Mouse (Mus musculus) ES-E14 (cell line): ENCODE results near the gene Prorsd1. TPM values are rescaled to one million over a fixed set of nuclear protein-coding genes. Genes with fewer than 3 reads are reported as not detected.
"Not testable (repeated sequence)": the region's sequence is repeated elsewhere in the genome, so short reads cannot be mapped to it uniquely, and the experiment has no call there.

Source experiments
- DNase-seq: peaks from one replicate; pipeline ENCODE4 v3.0.0-alpha.2; 2013; ENCODE audit warnings: low read depth, low spot score
- H3K27ac ChIP-seq: 2 replicates; pipeline ENCODE4 v1.5.1; 2012; ENCODE audit warnings: low read depth, mild to moderate bottlenecking, low read length, moderate library complexity, mixed read lengths; ENCODE audit not compliant: poor library complexity, insufficient read depth, severe bottlenecking
- H3K36me3 ChIP-seq: 2 replicates; pipeline ENCODE4 v1.6.1; 2012; ENCODE audit warnings: mild to moderate bottlenecking, low read length, moderate library complexity, mixed read lengths; ENCODE audit not compliant: control insufficient read depth, poor library complexity, insufficient read depth, severe bottlenecking
- H3K4me1 ChIP-seq, 2 experiments: fragments of 150-350 bp in 1 of 2; sonication (generic) in 1 of 2; 2 replicates each; pipeline ENCODE4 v1.6.1; 2012; ENCODE audit warnings: low read length in 2 of 2, mild to moderate bottlenecking in 1 of 2, mixed read lengths in 1 of 2; ENCODE audit not compliant: control insufficient read depth in 2 of 2, insufficient read depth in 2 of 2, poor library complexity in 1 of 2
- H3K4me3 ChIP-seq, 2 experiments: fragments of 150-350 bp in 1 of 2; sonication (generic) in 1 of 2; 2 replicates each; pipeline ENCODE4 v1.5.1; 2012; ENCODE audit warnings: low read length in 2 of 2, low read depth in 1 of 2, mild to moderate bottlenecking in 1 of 2, mixed read lengths in 1 of 2; ENCODE audit not compliant: insufficient read depth in 1 of 2, poor library complexity in 1 of 2, severe bottlenecking in 1 of 2
- H3K9ac ChIP-seq: 2 replicates; pipeline ENCODE4 v1.6.1; 2012; ENCODE audit warnings: low read depth, mild to moderate bottlenecking, low read length, mixed read lengths; ENCODE audit not compliant: poor library complexity, insufficient read depth, severe bottlenecking
- H3K9me3 ChIP-seq: fragments of 150-350 bp; sonication (generic); 2 replicates; pipeline ENCODE4 v1.6.1; 2012; ENCODE audit warnings: low read depth, mild to moderate bottlenecking, low read length; ENCODE audit not compliant: control insufficient read depth, insufficient read depth
- CHD2 ChIP-seq: IDR thresholded peaks from 2 replicates; pipeline ENCODE4 v1.6.1; 2014; ENCODE audit warnings: mild to moderate bottlenecking, low read depth, low read length, inconsistent platforms
- HCFC1 ChIP-seq: IDR thresholded peaks from 2 replicates; pipeline ENCODE4 v1.6.1; 2012; ENCODE audit warnings: low read length, inconsistent platforms, borderline replicate concordance; ENCODE audit not compliant: insufficient read depth
- MAFK ChIP-seq: IDR thresholded peaks from 2 replicates; pipeline ENCODE4 v1.6.1; 2014; ENCODE audit warnings: mild to moderate bottlenecking, low read depth, low read length, inconsistent platforms; ENCODE audit not compliant: insufficient read depth
- ZC3H11A ChIP-seq: IDR thresholded peaks from 2 replicates; pipeline ENCODE4 v1.6.1; 2012; ENCODE audit warnings: low read depth, mild to moderate bottlenecking, inconsistent platforms, low read length, borderline replicate concordance
- ZNF384 ChIP-seq: IDR thresholded peaks from 2 replicates; pipeline ENCODE4 v1.6.1; 2012; ENCODE audit warnings: low read depth, low read length, inconsistent platforms
- in situ Hi-C, 2 experiments: fragments of 600-800 bp; cut with MboI; formaldehyde crosslinking; loops; one replicate each; pipeline ENCODE4 v1.15.1; 2025; ENCODE audit warnings: low sequenced_read_pairs in 2 of 2, inconsistent platforms in 1 of 2; ENCODE audit not compliant: unreplicated experiment in 2 of 2
- total RNA-seq: library from RNA; depleted of rRNA; stranded (reverse); fragments of 300-350 nt; gene quantifications from 2 replicates; pipeline ENCODE4 v1.2.3, GENCODE M21; 2012

Prorsd1 gene
- total RNA-seq, 1 experiment = 12.4 TPM

GRCm38 (mm10) chr11:29548504-29549424 is 33.9 kb upstream of the Prorsd1 start:
- Histone ChIP-seq H3K36me3 (peaks cover 14% of the 10 kb centered on the region), H3K27ac (peak overlapping the region; percentile 79), H3K9me3 (no peaks in the 10 kb centered on the region), H3K9ac (peak overlapping the region; percentile 94), H3K4me3 (peak overlapping the region; percentile 90 to 97), H3K4me1 (no peaks in the 10 kb centered on the region)
- no peak for DNase-seq
- TF ChIP-seq CHD2 (no peak), ZNF384 (no peak), MAFK (no peak), HCFC1 (no peak), ZC3H11A (no peak)
- in situ Hi-C loops = no loop called here

- Histone ChIP-seq H3K36me3 (peaks cover 15% of the 10 kb centered on the region), H3K9ac (peak within 1 kb of the TSS; percentile 99), H3K27ac (peak within 1 kb of the TSS; percentile 85), H3K4me1 (no peaks in the 10 kb centered on the region), H3K9me3 (no peaks in the 10 kb centered on the region), H3K4me3 (peak within 1 kb of the TSS; percentile 90 to 97)
- peak; percentile 85 for DNase-seq
- TF ChIP-seq HCFC1 (peak; percentile 93), CHD2 (no peak)
- in situ Hi-C loops = no loop called here
Measured at GRCm38 (mm10) chr11:29547752-29548503, 33.1 kb upstream of the Prorsd1 start, which contains the start of the genes Clhc1 and Rps27a. Gene Clhc1, plus strand, starts transcription at chr11:29547950. Gene Rps27a, minus strand, starts transcription at chr11:29548109.

GRCm38 (mm10) chr11:29547249-29547751 is 32.5 kb upstream of the Prorsd1 start:
- TF ChIP-seq HCFC1 (no peak), MAFK (no peak), ZNF384 (no peak), ZC3H11A (no peak), CHD2 (no peak)
- in situ Hi-C loops = no loop called here

GRCm38 (mm10) chr11:29546762-29547161 is 31.9 kb upstream of the Prorsd1 start:
- in situ Hi-C loops = no loop called here
- H3K9ac ChIP-seq = peak overlapping the region; percentile 99
- H3K36me3 ChIP-seq = peaks cover 15% of the 10 kb centered on the region
- H3K4me1 ChIP-seq = no peaks in the 10 kb centered on the region
- H3K4me3 ChIP-seq = peak overlapping the region; percentile 90 to 97
- H3K27ac ChIP-seq = peak overlapping the region; percentile 28; the same call in 1 of the 2 replicates
- no peak for TF ChIP-seq HCFC1
- TF ChIP-seq CHD2 = no peak
- TF ChIP-seq ZC3H11A = no peak
- no peak for TF ChIP-seq ZNF384
- H3K9me3 ChIP-seq = no peaks in the 10 kb centered on the region
- no peak for DNase-seq

More at GRCm38 (mm10) chr11:29547249-29547751, 32.5 kb upstream of the Prorsd1 start:
- no peaks in the 10 kb centered on the region for H3K9me3 ChIP-seq
- H3K9ac ChIP-seq = peak overlapping the region; percentile 99
- peak overlapping the region; percentile 85 for H3K27ac ChIP-seq
- H3K4me1 ChIP-seq = no peaks in the 10 kb centered on the region
- DNase-seq = no peak
- H3K4me3 ChIP-seq = peak overlapping the region; percentile 90 to 97
- H3K36me3 ChIP-seq = peaks cover 15% of the 10 kb centered on the region

- peak overlapping the region; percentile 99 for H3K9ac ChIP-seq
- DNase-seq, in situ Hi-C loops, H3K4me1 ChIP-seq, H3K9me3 ChIP-seq, H3K27ac ChIP-seq: not testable (repeated sequence)
- H3K36me3 ChIP-seq = peaks cover 17% of the 10 kb centered on the region
- H3K4me3 ChIP-seq = peak overlapping the region; percentile 90 to 97
Measured at GRCm38 (mm10) chr11:29546297-29546696, 31.5 kb upstream of the Prorsd1 start.

- H3K4me1 ChIP-seq, H3K4me3 ChIP-seq, DNase-seq, H3K9me3 ChIP-seq, H3K27ac ChIP-seq, H3K9ac ChIP-seq, in situ Hi-C loops: not testable (repeated sequence)
- peaks cover 17% of the 10 kb centered on the region for H3K36me3 ChIP-seq
Measured at GRCm38 (mm10) chr11:29545150-29545752, 30.4 kb upstream of the Prorsd1 start.
